ENCODE assay signal across 8 mouse cellular contexts in the genomic region with DNA sequence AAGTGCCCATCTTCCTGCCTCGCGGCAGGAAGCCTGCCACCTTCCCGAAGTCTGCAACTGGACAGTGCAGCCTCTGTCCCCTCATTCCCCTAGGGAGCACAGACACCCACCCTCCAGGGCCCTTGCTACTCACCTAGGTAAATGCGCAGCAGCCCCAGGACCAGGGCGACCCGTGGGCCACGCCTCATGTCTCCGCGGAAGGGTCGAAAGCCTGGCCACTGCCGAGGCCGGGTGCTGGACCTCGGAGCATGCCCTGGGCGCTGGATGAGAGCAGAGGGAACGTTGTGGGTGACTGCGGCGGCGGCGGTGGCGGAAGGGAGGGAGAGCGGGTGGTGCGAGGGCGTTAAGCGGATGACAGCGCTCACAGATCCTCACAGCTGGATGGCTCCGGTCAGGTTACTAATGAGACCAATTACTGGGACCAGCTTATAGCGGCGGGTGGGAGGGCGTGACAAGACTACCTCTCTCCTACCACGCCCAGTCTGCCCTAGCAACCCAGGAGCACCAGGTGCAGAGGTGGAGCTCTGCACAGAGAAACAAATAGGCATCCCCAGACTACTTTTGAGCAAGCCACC. TPM values are rescaled to one million over a fixed set of nuclear protein-coding genes. Genes with fewer than 3 reads are reported as not detected.
A peak's percentile ranks its signal among the peaks of the same experiment; 100 is the strongest.
DNase-seq lines count a peak whose midpoint lies in the region; ATAC-seq and TF ChIP-seq lines count a peak whose summit lies in the region.

TSS of gene Cdhr1 (minus strand) at position 392 of the 575 bp plus-strand sequence.

- TF ChIP-seq EP300 in heart, adult 2 months (IDR thresholded peaks at IDR 0.05; ENCODE audit: insufficient read depth, low read depth, low read length), result no peak
- TF ChIP-seq EP300 in stomach, postnatal 0 days (optimal IDR thresholded peaks at IDR 0.05), result no peak

- 1% methylated on average over 30 of the region's 30 CpGs for WGBS in heart, adult 2 months
- under 1% methylated on average over 30 of the region's 30 CpGs for WGBS in kidney, embryonic 16.5 days
- WGBS in midbrain, embryonic 10.5 days, result under 1% methylated on average over 30 of the region's 30 CpGs
- under 1% methylated on average over 30 of the region's 30 CpGs for WGBS in stomach, postnatal 0 days

- no peaks in the 10 kb centered on the region for H3K4me1 ChIP-seq in heart, adult 2 months (ENCODE audit: control insufficient read depth, insufficient read depth, low read length)
- H3K4me1 ChIP-seq in kidney, embryonic 16.5 days (ENCODE audit: insufficient read depth, low read length), result peaks cover 8% of the 10 kb centered on the region; the same call in 1 of the 2 replicates
- H3K4me1 ChIP-seq in midbrain, embryonic 10.5 days, result peaks cover 15% of the 10 kb centered on the region
- no peaks in the 10 kb centered on the region for H3K4me1 ChIP-seq in stomach, postnatal 0 days (replicated peaks; ENCODE audit: control insufficient read depth, insufficient read depth)

- no peak for DNase-seq in heart, adult 2 months
- no peak for DNase-seq in heart, adult 9 months (ENCODE audit: low spot score in 2 of 2)
- peak; percentile 78 for DNase-seq in Muller cell, postnatal 12 days (ENCODE audit: inconsistent ontology term)
- peak; percentile 43 for DNase-seq in midbrain, embryonic 10.5 days (ENCODE audit: low spot score)
- DNase-seq in stomach, postnatal 0 days (ENCODE audit: low spot score), result peak; percentile 16

- TF ChIP-seq POLR2A in heart, adult 2 months (IDR thresholded peaks at IDR 0.05; ENCODE audit: insufficient read depth, low read depth, low read length), result no peak

- no peak for TF ChIP-seq CTCF in heart, adult 2 months (IDR thresholded peaks at IDR 0.05)
- no peak for TF ChIP-seq CTCF in stomach, postnatal 0 days (IDR thresholded peaks at IDR 0.05; ENCODE audit: low read depth)

- H3K9ac ChIP-seq in heart, adult 2 months (ENCODE audit: low read depth, low read length), result peak within 1 kb of the TSS; percentile 6; the same call in 1 of the 2 replicates
- H3K9ac ChIP-seq in kidney, embryonic 16.5 days (replicated peaks; ENCODE audit: low read length), result no peak within 1 kb of the TSS; the same call in 1 of the 2 replicates
- H3K9ac ChIP-seq in stomach, postnatal 0 days (ENCODE audit: low read length), result no peak within 1 kb of the TSS

- no peak within 1 kb of the TSS for H3K27ac ChIP-seq in heart, adult 2 months
- no peak within 1 kb of the TSS for H3K27ac ChIP-seq in kidney, embryonic 16.5 days (ENCODE audit: low read length)
- H3K27ac ChIP-seq in midbrain, embryonic 10.5 days (replicated peaks), result peak within 1 kb of the TSS; percentile 46; the same call in 1 of the 2 replicates
- no peak within 1 kb of the TSS for H3K27ac ChIP-seq in stomach, postnatal 0 days (replicated peaks)

- no peaks in the 10 kb centered on the region for H3K79me2 ChIP-seq in heart, adult 2 months (replicated peaks; ENCODE audit: control insufficient read depth, insufficient read depth, low read length)

- 0 out of 2 replicates have a peak, but pooled peaks have one; percentile 37 for ATAC-seq in erythroblast, adult 5-6 weeks (replicated peaks; ENCODE audit: low FRiP score, poor library complexity, severe bottlenecking)
- ATAC-seq in kidney, embryonic 16.5 days (ENCODE audit: low FRiP score, low TSS enrichment), result peak; percentile 91
- ATAC-seq in stomach, postnatal 0 days (ENCODE audit: low FRiP score, low TSS enrichment), result no peak
- ATAC-seq in megakaryocyte-erythroid progenitor cell, adult 5-6 weeks (replicated peaks; ENCODE audit: low FRiP score, low TSS enrichment, poor library complexity, severe bottlenecking), result no peak

- H3K27me3 ChIP-seq in heart, adult 2 months (ENCODE audit: control insufficient read depth, insufficient read depth, low read length), result peaks cover 6% of the 10 kb centered on the region
- H3K27me3 ChIP-seq in kidney, embryonic 16.5 days (ENCODE audit: insufficient read depth, low read length), result peaks cover 27% of the 10 kb centered on the region
- peaks cover 37% of the 10 kb centered on the region for H3K27me3 ChIP-seq in midbrain, embryonic 10.5 days (ENCODE audit: low read depth, poor library complexity, severe bottlenecking)
- no peaks in the 10 kb centered on the region for H3K27me3 ChIP-seq in stomach, postnatal 0 days (ENCODE audit: control insufficient read depth, insufficient read depth, low read length)

- peak within 1 kb of the TSS; percentile 54 for H3K4me2 ChIP-seq in kidney, embryonic 16.5 days (replicated peaks; ENCODE audit: low read depth, low read length)
- H3K4me2 ChIP-seq in stomach, postnatal 0 days (replicated peaks; ENCODE audit: low read depth), result peak within 1 kb of the TSS; percentile 38

- no peak within 1 kb of the TSS for H3K4me3 ChIP-seq in heart, adult 2 months
- peak within 1 kb of the TSS; percentile 34 for H3K4me3 ChIP-seq in kidney, embryonic 16.5 days (ENCODE audit: low read length)
- peak within 1 kb of the TSS; percentile 56 for H3K4me3 ChIP-seq in midbrain, embryonic 10.5 days
- 0 out of 2 replicates have a peak within 1 kb of the TSS, but pooled peaks have one; percentile 2 for H3K4me3 ChIP-seq in stomach, postnatal 0 days (ENCODE audit: low read depth, low read length)

- H3K9me3 ChIP-seq in kidney, embryonic 16.5 days (ENCODE audit: low read length), result no peaks in the 10 kb centered on the region
- H3K9me3 ChIP-seq in midbrain, embryonic 10.5 days (replicated peaks), result no peaks in the 10 kb centered on the region
- no peaks in the 10 kb centered on the region for H3K9me3 ChIP-seq in stomach, postnatal 0 days (ENCODE audit: control insufficient read depth, low read length)

- H3K36me3 ChIP-seq in heart, adult 2 months (ENCODE audit: control insufficient read depth, insufficient read depth, low read length), result no peaks in the 10 kb centered on the region
- no peaks in the 10 kb centered on the region for H3K36me3 ChIP-seq in kidney, embryonic 16.5 days (ENCODE audit: insufficient read depth, low read length)
- no peaks in the 10 kb centered on the region for H3K36me3 ChIP-seq in midbrain, embryonic 10.5 days
- H3K36me3 ChIP-seq in stomach, postnatal 0 days (ENCODE audit: control insufficient read depth, insufficient read depth, low read length), result no peaks in the 10 kb centered on the region

- intact Hi-C loops in heart, adult 2 months (cut with DNase I), result no loop called here

RNA-seq across cellular contexts. Expression of gene Cdhr1, which starts in this region (rescaled TPM):
- under 1 TPM in 1 of 2 experiments, not detected in 1; 0.08 TPM for total RNA-seq in heart, adult 2 months (2021)
- 0.06 and 0.16 TPM in 2 replicates for polyA plus RNA-seq in heart, adult 2 months (2012; rRNA removed)
- 0.42 TPM in 1 of 2 replicates, not detected in the other for total RNA-seq in erythroblast, adult 5-6 weeks (2015; ENCODE audit: low replicate concordance)
- not detected in 2 replicates for total RNA-seq in erythroblast, adult 5-6 weeks (2017; ENCODE audit: low replicate concordance)
- 2.9 and 4.4 TPM in 2 replicates for polyA plus RNA-seq in kidney, embryonic 16.5 days (2015; fragmentation: Nextera tagmentation; extraction: Ambion mirVana)
- 0.11 and 0.14 TPM in 2 replicates for polyA plus RNA-seq in midbrain, embryonic 10.5 days (2016; fragmentation: Nextera tagmentation; extraction: Ambion mirVana)
- polyA plus RNA-seq in stomach, postnatal 0 days (2015; fragmentation: Nextera tagmentation; extraction: Ambion mirVana), result 0.25 and 0.33 TPM in 2 replicates
- not detected in 2 replicates for total RNA-seq in megakaryocyte-erythroid progenitor cell, adult 5-6 weeks (2014; fragmentation: Nextera tagmentation)
- total RNA-seq in megakaryocyte-erythroid progenitor cell, adult 5-6 weeks (2017), result not detected in 2 replicates

Comparison
In these comparisons a context has a peak if more than half of its experiments do, and no peak if none do; other contexts are left out.
1. Peak in ATAC-seq in erythroblast, adult 5-6 weeks; RNA of the gene not detected or under 1 TPM.
2. Peak in DNase-seq, H3K4me3 ChIP-seq and H3K27ac ChIP-seq in midbrain, embryonic 10.5 days; RNA of the gene not detected or under 1 TPM.
3. Peak in DNase-seq, H3K4me3 ChIP-seq and H3K4me2 ChIP-seq in stomach, postnatal 0 days; RNA of the gene not detected or under 1 TPM.